Mouse (Mus musculus): ENCODE data around the gene Arhgap36.

DNA sequence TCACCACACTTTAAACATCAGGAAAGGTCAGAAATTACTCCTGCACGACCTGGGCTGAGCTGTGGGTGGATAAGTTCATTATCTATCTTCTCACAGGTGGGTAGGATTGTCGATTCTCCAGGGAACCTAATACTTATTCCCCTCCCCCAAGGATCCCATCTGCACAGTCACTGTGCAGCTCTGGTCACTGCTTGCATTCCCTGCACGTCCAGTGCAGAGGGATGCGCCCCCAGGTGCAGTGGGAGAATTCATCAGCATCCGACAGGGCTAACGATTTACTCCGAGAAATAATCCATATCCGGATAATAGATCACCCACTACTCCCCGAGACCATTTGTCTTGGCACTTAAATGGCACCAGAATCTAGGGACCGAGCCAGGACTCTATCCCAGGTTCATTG is 6.0 kb upstream of the Arhgap36 start:
- TF ChIP-seq CTCF (IDR thresholded peaks at IDR 0.05; ENCODE audit: borderline replicate concordance, insufficient read depth, low read length) (no peak), POLR2A (IDR thresholded peaks at IDR 0.05; ENCODE audit: low read depth, low read length) (no peak)
